Mouse (Mus musculus) stomach, postnatal 0 days (tissue): Measurements from ENCODE around the gene Pnkp.

ENCODE experiments used
- CTCF ChIP-seq: IDR thresholded peaks from 2 replicates; pipeline ENCODE4 v1.5.1; 2016; ENCODE audit warnings: antibody characterized with exemption, low read depth, mild to moderate bottlenecking, moderate library complexity
- EP300 ChIP-seq: optimal IDR thresholded peaks from 2 replicates; pipeline ENCODE3; 2016; ENCODE audit warnings: antibody characterized with exemption

DNA sequence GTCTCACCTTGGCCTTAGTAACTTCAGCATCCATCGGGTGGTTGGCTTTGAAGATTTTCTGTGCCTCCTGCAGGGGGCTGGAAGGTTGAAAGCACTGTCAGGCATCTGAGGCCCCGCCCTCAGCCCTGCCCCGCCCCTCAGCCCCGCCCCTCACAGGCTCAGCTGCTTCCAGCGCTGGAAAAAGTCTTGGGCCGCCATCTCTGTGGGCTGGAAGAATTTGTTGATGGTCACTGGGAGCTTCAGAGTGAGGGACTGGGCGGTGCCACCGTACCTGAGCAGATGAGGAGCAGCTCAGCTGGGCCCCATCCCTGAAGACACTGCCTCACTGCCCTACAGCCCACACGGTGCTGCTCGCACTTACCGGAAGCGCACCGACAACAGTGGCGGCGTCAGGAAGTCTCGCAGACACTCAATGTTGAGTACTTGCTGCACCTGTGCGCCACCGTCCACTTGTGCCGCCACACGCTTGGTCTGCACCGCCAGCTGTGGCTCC lies 44.3 kb downstream of the Pnkp start:
- peak; percentile 61 for TF ChIP-seq CTCF
- TF ChIP-seq EP300 = no peak
